ENCODE assay signal across 10 mouse cellular contexts in the genomic region with DNA sequence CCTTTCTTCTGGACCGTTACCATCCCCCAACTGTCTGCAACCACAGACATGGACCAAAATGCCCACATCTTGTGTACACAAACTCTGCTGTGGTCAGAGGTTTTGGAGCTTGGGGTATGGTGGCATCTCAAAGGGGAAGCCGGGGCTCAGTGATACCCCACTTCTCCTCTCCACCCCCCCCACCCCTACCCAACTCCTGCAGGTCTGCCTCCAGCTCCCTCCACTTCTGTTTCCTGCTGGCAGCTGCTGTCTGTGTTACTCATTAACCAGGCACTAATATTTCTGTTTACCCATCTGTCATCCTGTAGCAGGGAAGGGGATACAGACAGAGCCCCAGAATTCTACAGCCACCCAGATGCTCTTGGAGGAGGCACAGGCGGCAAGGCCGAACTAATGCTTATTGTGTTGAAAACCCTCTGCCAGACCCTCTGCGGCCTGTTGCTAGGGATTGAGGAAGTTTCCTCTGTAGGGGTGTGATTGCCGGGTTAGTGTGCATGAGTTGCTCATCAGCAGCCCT. TPM values are rescaled to one million over a fixed set of nuclear protein-coding genes. Genes with fewer than 3 reads are reported as not detected.
DNase-seq lines count a peak whose midpoint lies in the region; ATAC-seq and TF ChIP-seq lines count a peak whose summit lies in the region.
"Had no signal": no experiment of that assay in that cellular context is flagged by ENCODE, and none has a peak within 500 bp of the region (broad histone marks: within the 10 kb centered on the region; RNA-seq: fewer than 3 reads in every experiment).

No protein-coding gene starts in this region.

- no peaks in the 10 kb centered on the region for H3K79me2 ChIP-seq in macrophage (ENCODE audit: inconsistent target)

- no peak overlapping the region for H3K27ac ChIP-seq in hindbrain, embryonic 11.5 days (ENCODE audit: low read depth, low read length)
- no peak overlapping the region for H3K27ac ChIP-seq in hindbrain, embryonic 12.5 days
- peak overlapping the region; percentile 96 for H3K27ac ChIP-seq in bone marrow, adult 2 months (ENCODE audit: control insufficient read depth, insufficient read depth, low read depth, low read length, poor library complexity)
- H3K27ac ChIP-seq in macrophage, result peak overlapping the region; percentile 88
- H3K27ac ChIP-seq: gastrocnemius, adult 2 months had no signal

- no peaks in the 10 kb centered on the region for H3K36me3 ChIP-seq in hindbrain, embryonic 11.5 days (ENCODE audit: control insufficient read depth, insufficient read depth, low read length)
- no peaks in the 10 kb centered on the region for H3K36me3 ChIP-seq in hindbrain, embryonic 12.5 days
- no peaks in the 10 kb centered on the region for H3K36me3 ChIP-seq in macrophage (ENCODE audit: inconsistent target)

- DNase-seq in hindbrain, embryonic 11.5 days (ENCODE audit: low spot score), result peak; percentile 7
- peak; percentile 22 to 42 for DNase-seq in kidney, postnatal 36 days
- DNase-seq in thymus, postnatal 10 days (ENCODE audit: low spot score in 2 of 2), result no peak
- DNase-seq in testis, postnatal 14 days (ENCODE audit: low spot score), result no peak
- DNase-seq: gastrocnemius, adult 2 months had no signal

- no peaks in the 10 kb centered on the region for H3K9me3 ChIP-seq in hindbrain, embryonic 11.5 days (ENCODE audit: control insufficient read depth, low read length)
- H3K9me3 ChIP-seq in hindbrain, embryonic 12.5 days (replicated peaks), result no peaks in the 10 kb centered on the region; the same call in 1 of the 2 replicates

- no peak for ATAC-seq in hindbrain, embryonic 11.5 days (ENCODE audit: low FRiP score)
- no peak for ATAC-seq in hindbrain, embryonic 12.5 days (ENCODE audit: low FRiP score)
- no peak for ATAC-seq in erythroblast, adult 5-6 weeks (replicated peaks; ENCODE audit: low FRiP score, poor library complexity, severe bottlenecking)

- 53% methylated on average over 6 of the region's 6 CpGs for WGBS in hindbrain, embryonic 11.5 days
- 49% methylated on average over 6 of the region's 6 CpGs for WGBS in hindbrain, embryonic 12.5 days
- 13% methylated on average over 6 of the region's 6 CpGs for WGBS in bone marrow, adult 2 months
- WGBS in macrophage (ENCODE audit: missing documents), result 12% methylated on average over 6 of the region's 6 CpGs

- H3K4me3 ChIP-seq in hindbrain, embryonic 11.5 days (ENCODE audit: low read depth, low read length), result no peak overlapping the region
- H3K4me3 ChIP-seq in hindbrain, embryonic 12.5 days, result no peak overlapping the region
- H3K4me3 ChIP-seq in bone marrow, adult 2 months (replicated peaks; ENCODE audit: control insufficient read depth, low read depth, low read length), result no peak overlapping the region
- no peak overlapping the region for H3K4me3 ChIP-seq in macrophage (ENCODE audit: inconsistent target)
- H3K4me3 ChIP-seq: gastrocnemius, adult 2 months had no signal

- no peak for TF ChIP-seq CTCF in bone marrow, adult 2 months (IDR thresholded peaks at IDR 0.05; ENCODE audit: control insufficient read depth, insufficient read depth, low read length)

- no peaks in the 10 kb centered on the region for H3K4me1 ChIP-seq in hindbrain, embryonic 11.5 days (replicated peaks; ENCODE audit: control insufficient read depth, insufficient read depth, low read length)
- no peaks in the 10 kb centered on the region for H3K4me1 ChIP-seq in hindbrain, embryonic 12.5 days
- H3K4me1 ChIP-seq in bone marrow, adult 2 months (ENCODE audit: control insufficient read depth, insufficient read depth, low read length), result peaks cover 3% of the 10 kb centered on the region; the same call in 1 of the 2 replicates

- no peak overlapping the region for H3K9ac ChIP-seq in hindbrain, embryonic 11.5 days (ENCODE audit: low read depth, low read length)
- H3K9ac ChIP-seq in hindbrain, embryonic 12.5 days, result no peak overlapping the region

- no peaks in the 10 kb centered on the region for H3K27me3 ChIP-seq in hindbrain, embryonic 11.5 days (ENCODE audit: control insufficient read depth, insufficient read depth, low read length)
- no peaks in the 10 kb centered on the region for H3K27me3 ChIP-seq in hindbrain, embryonic 12.5 days

- TF ChIP-seq POLR2A in bone marrow, adult 2 months (IDR thresholded peaks at IDR 0.05; ENCODE audit: borderline replicate concordance, control insufficient read depth, low read depth, low read length), result no peak

- no peak overlapping the region for H3K4me2 ChIP-seq in hindbrain, embryonic 11.5 days (replicated peaks; ENCODE audit: low read depth, low read length)
- H3K4me2 ChIP-seq in hindbrain, embryonic 12.5 days (replicated peaks), result no peak overlapping the region

RNA-seq across cellular contexts. Expression of a gene that starts 11.2 kb away (rescaled TPM):
- polyA plus RNA-seq in hindbrain, embryonic 11.5 days (2014; fragmentation: Nextera tagmentation; extraction: Ambion mirVana), result 0.20 TPM in 1 of 2 replicates, not detected in the other
- not detected in 2 replicates for polyA plus RNA-seq in hindbrain, embryonic 12.5 days (2016; fragmentation: Nextera tagmentation; extraction: Ambion mirVana)
- 3.6 and 18.3 TPM in 2 replicates for polyA plus RNA-seq in bone marrow, adult 2 months (2011; ENCODE audit: insufficient read depth, insufficient read length, low replicate concordance, missing spikeins)
- total RNA-seq in macrophage (2018; cell fraction: chromatin; rRNA removed), result under 1 TPM in 2 of 26 experiments, not detected in 24; 0.25 to 0.36 TPM
- total RNA-seq in macrophage (2018; cell fraction: cytosol; rRNA removed), result under 1 TPM in 22 of 26 experiments, not detected in 4; 0.09 to 0.60 (median 0.24) TPM
- total RNA-seq in macrophage (2018; cell fraction: nucleus; rRNA removed), result under 1 TPM in 5 of 26 experiments, not detected in 21; 0.29 to 0.99 (median 0.69) TPM
- 0.10 TPM in 1 of 3 replicates, not detected in the others for polyA plus RNA-seq in macrophage (2018)
- total RNA-seq in erythroblast, adult 5-6 weeks (2015; ENCODE audit: low replicate concordance), result 8.1 and 11.1 TPM in 2 replicates
- 10.6 and 12.3 TPM in 2 replicates for total RNA-seq in erythroblast, adult 5-6 weeks (2017; ENCODE audit: low replicate concordance)
- total RNA-seq: left cerebral cortex, adult 18-20 months had no signal

RNA-seq across cellular contexts. Expression of a gene that starts 24.7 kb away (rescaled TPM):
- not detected in 2 replicates for polyA plus RNA-seq in hindbrain, embryonic 11.5 days (2014; fragmentation: Nextera tagmentation; extraction: Ambion mirVana)
- not detected in 2 replicates for polyA plus RNA-seq in hindbrain, embryonic 12.5 days (2016; fragmentation: Nextera tagmentation; extraction: Ambion mirVana)
- polyA plus RNA-seq in bone marrow, adult 2 months (2011; ENCODE audit: insufficient read depth, insufficient read length, low replicate concordance, missing spikeins), result not detected in 2 replicates
- total RNA-seq in macrophage (2018; cell fraction: chromatin; rRNA removed), result not detected
- total RNA-seq in macrophage (2018; cell fraction: cytosol; rRNA removed), result not detected
- total RNA-seq in macrophage (2018; cell fraction: nucleus; rRNA removed), result not detected
- not detected in 3 replicates for polyA plus RNA-seq in macrophage (2018)
- not detected in 2 replicates for total RNA-seq in erythroblast, adult 5-6 weeks (2015; ENCODE audit: low replicate concordance)
- not detected in 2 replicates for total RNA-seq in erythroblast, adult 5-6 weeks (2017; ENCODE audit: low replicate concordance)
- total RNA-seq: left cerebral cortex, adult 18-20 months had no signal

RNA-seq across cellular contexts. Expression of a gene that starts 43.6 kb away (rescaled TPM):
- polyA plus RNA-seq in hindbrain, embryonic 11.5 days (2014; fragmentation: Nextera tagmentation; extraction: Ambion mirVana), result not detected in 2 replicates
- polyA plus RNA-seq in hindbrain, embryonic 12.5 days (2016; fragmentation: Nextera tagmentation; extraction: Ambion mirVana), result not detected in 2 replicates
- polyA plus RNA-seq in bone marrow, adult 2 months (2011; ENCODE audit: insufficient read depth, insufficient read length, low replicate concordance, missing spikeins), result not detected in 2 replicates
- not detected for total RNA-seq in macrophage (2018; cell fraction: chromatin; rRNA removed)
- not detected for total RNA-seq in macrophage (2018; cell fraction: cytosol; rRNA removed)
- not detected for total RNA-seq in macrophage (2018; cell fraction: nucleus; rRNA removed)
- not detected in 3 replicates for polyA plus RNA-seq in macrophage (2018)
- total RNA-seq in erythroblast, adult 5-6 weeks (2015; ENCODE audit: low replicate concordance), result not detected in 2 replicates
- total RNA-seq in erythroblast, adult 5-6 weeks (2017; ENCODE audit: low replicate concordance), result not detected in 2 replicates
- total RNA-seq: gastrocnemius, adult 2 months; left cerebral cortex, adult 18-20 months had no signal

RNA-seq across cellular contexts. Expression of a gene that starts 48.8 kb away (rescaled TPM):
- 0.34 and 0.73 TPM in 2 replicates for polyA plus RNA-seq in hindbrain, embryonic 11.5 days (2014; fragmentation: Nextera tagmentation; extraction: Ambion mirVana)
- polyA plus RNA-seq in hindbrain, embryonic 12.5 days (2016; fragmentation: Nextera tagmentation; extraction: Ambion mirVana), result 0.59 and 0.67 TPM in 2 replicates
- 3.1 TPM in 1 of 2 replicates, not detected in the other for polyA plus RNA-seq in bone marrow, adult 2 months (2011; ENCODE audit: insufficient read depth, insufficient read length, low replicate concordance, missing spikeins)
- not detected for total RNA-seq in macrophage (2018; cell fraction: chromatin; rRNA removed)
- total RNA-seq in macrophage (2018; cell fraction: cytosol; rRNA removed), result under 1 TPM in 3 of 26 experiments, not detected in 23; 0.19 to 0.56 (median 0.33) TPM
- total RNA-seq in macrophage (2018; cell fraction: nucleus; rRNA removed), result not detected
- polyA plus RNA-seq in macrophage (2018), result 0.37 TPM in 1 of 3 replicates, not detected in the others
- total RNA-seq in erythroblast, adult 5-6 weeks (2015; ENCODE audit: low replicate concordance), result 7.7 and 29.0 TPM in 2 replicates
- 5.3 and 10.9 TPM in 2 replicates for total RNA-seq in erythroblast, adult 5-6 weeks (2017; ENCODE audit: low replicate concordance)

RNA-seq across cellular contexts. Expression of a gene that starts 49.0 kb away (rescaled TPM):
- polyA plus RNA-seq in hindbrain, embryonic 11.5 days (2014; fragmentation: Nextera tagmentation; extraction: Ambion mirVana), result not detected in 2 replicates
- polyA plus RNA-seq in hindbrain, embryonic 12.5 days (2016; fragmentation: Nextera tagmentation; extraction: Ambion mirVana), result not detected in 2 replicates
- 2.1 and 4.9 TPM in 2 replicates for polyA plus RNA-seq in bone marrow, adult 2 months (2011; ENCODE audit: insufficient read depth, insufficient read length, low replicate concordance, missing spikeins)
- total RNA-seq in macrophage (2018; cell fraction: chromatin; rRNA removed), result under 1 TPM in 10 of 26 experiments, not detected in 16; 0.12 to 0.28 (median 0.21) TPM
- under 1 TPM in 11 of 26 experiments, not detected in 15; 0.03 to 0.09 (median 0.04) TPM for total RNA-seq in macrophage (2018; cell fraction: cytosol; rRNA removed)
- total RNA-seq in macrophage (2018; cell fraction: nucleus; rRNA removed), result under 1 TPM in 14 of 26 experiments, not detected in 12; 0.12 to 0.31 (median 0.21) TPM
- polyA plus RNA-seq in macrophage (2018), result not detected in 3 replicates
- not detected in 2 replicates for total RNA-seq in erythroblast, adult 5-6 weeks (2015; ENCODE audit: low replicate concordance)
- not detected in 2 replicates for total RNA-seq in erythroblast, adult 5-6 weeks (2017; ENCODE audit: low replicate concordance)
- total RNA-seq: gastrocnemius, adult 2 months; left cerebral cortex, adult 18-20 months had no signal

Comparison
In these comparisons a context has a peak if more than half of its experiments do, and no peak if none do; other contexts are left out.
1. DNase-seq: peak in hindbrain, embryonic 11.5 days (single experiment) and kidney, postnatal 36 days (2 of 2); none in thymus, postnatal 10 days (0 of 2) and testis, postnatal 14 days (single experiment).
2. H3K27ac ChIP-seq: peak in bone marrow, adult 2 months (single experiment) and macrophage (single experiment); none in hindbrain, embryonic 11.5 days (single experiment) and hindbrain, embryonic 12.5 days (single experiment).